Mouse (Mus musculus) forebrain, postnatal 0 days (tissue): Measurements from ENCODE around the gene Pgm3. TPM values are rescaled to one million over a fixed set of nuclear protein-coding genes. Genes with fewer than 3 reads are reported as not detected.
"Not testable (repeated sequence)": the region's sequence is repeated elsewhere in the genome, so short reads cannot be mapped to it uniquely, and the experiment has no call there.

Experiments
- ATAC-seq: fragments of 200-750 bp; cut with Nextera tagmentation; 2 replicates; pipeline ENCODE4 v1.8.0; 2017; ENCODE audit warnings: mild to moderate bottlenecking, moderate library complexity
- DNase-seq: peaks from one replicate; pipeline ENCODE4 v3.0.0-alpha.2; 2015
- H3K27ac ChIP-seq: fragments of 300-500 bp; sonication (generic); 2 replicates; pipeline ENCODE4 v1.5.1; 2014; ENCODE audit warnings: low read depth, mild to moderate bottlenecking, antibody characterized with exemption, low read length, moderate library complexity, mixed read lengths
- H3K27me3 ChIP-seq: fragments of 300-500 bp; sonication (generic); 2 replicates; pipeline ENCODE4 v1.6.1; 2014; ENCODE audit warnings: mild to moderate bottlenecking, low read length, mixed read lengths; ENCODE audit not compliant: insufficient read depth
- H3K36me3 ChIP-seq: fragments of 300-500 bp; sonication (generic); 2 replicates; pipeline ENCODE4 v1.6.1; 2014; ENCODE audit warnings: mild to moderate bottlenecking, moderate library complexity; ENCODE audit not compliant: insufficient read depth
- H3K4me1 ChIP-seq: fragments of 300-500 bp; sonication (generic); 2 replicates; pipeline ENCODE4 v1.6.1; 2014; ENCODE audit warnings: antibody characterized with exemption; ENCODE audit not compliant: insufficient read depth
- H3K4me2 ChIP-seq: fragments of 300-500 bp; sonication (generic); 2 replicates; pipeline ENCODE4 v1.6.1; 2014; ENCODE audit warnings: low read depth, mild to moderate bottlenecking, moderate library complexity
- H3K4me3 ChIP-seq: fragments of 300-500 bp; sonication (generic); 2 replicates; pipeline ENCODE4 v1.5.1; 2014; ENCODE audit warnings: low read depth, low read length, mixed read lengths
- H3K9ac ChIP-seq: fragments of 300-500 bp; sonication (generic); 2 replicates; pipeline ENCODE4 v1.6.1; 2014; ENCODE audit warnings: mild to moderate bottlenecking
- H3K9me3 ChIP-seq: fragments of 300-500 bp; sonication (generic); 2 replicates; pipeline ENCODE4 v1.6.1; 2016; ENCODE audit warnings: low read length
- CTCF ChIP-seq: sonication (generic); IDR thresholded peaks from 2 replicates; pipeline ENCODE4 v1.5.1; 2016; ENCODE audit warnings: antibody characterized with exemption, control low read depth, low read depth
- WGBS: fragments of 180-500 bp; shearing (Covaris S2); extraction: QIAGEN DNeasy Blood & Tissue Kit; methylation state at CpG from one replicate; pipeline ENCODE4 v1.1.7; 2014; 5-methylcytosine and 5-hydroxymethylcytosine counted together
- polyA plus RNA-seq: library from polyadenylated mRNA; unstranded; fragments of >200 nt; fragmentation: Nextera tagmentation; extraction: Ambion mirVana; gene quantifications from 2 replicates; pipeline ENCODE4 v1.2.1, GENCODE M21; 2015
- total RNA-seq: library from RNA; depleted of rRNA; stranded (reverse); fragments of >200 nt; gene quantifications from 2 replicates; pipeline ENCODE4 v1.2.3, GENCODE M21; 2014

Gene Pgm3
- total and polyA plus RNA-seq, 2 experiments from 2014 or later: 21.7 to 32.8 TPM

DNA sequence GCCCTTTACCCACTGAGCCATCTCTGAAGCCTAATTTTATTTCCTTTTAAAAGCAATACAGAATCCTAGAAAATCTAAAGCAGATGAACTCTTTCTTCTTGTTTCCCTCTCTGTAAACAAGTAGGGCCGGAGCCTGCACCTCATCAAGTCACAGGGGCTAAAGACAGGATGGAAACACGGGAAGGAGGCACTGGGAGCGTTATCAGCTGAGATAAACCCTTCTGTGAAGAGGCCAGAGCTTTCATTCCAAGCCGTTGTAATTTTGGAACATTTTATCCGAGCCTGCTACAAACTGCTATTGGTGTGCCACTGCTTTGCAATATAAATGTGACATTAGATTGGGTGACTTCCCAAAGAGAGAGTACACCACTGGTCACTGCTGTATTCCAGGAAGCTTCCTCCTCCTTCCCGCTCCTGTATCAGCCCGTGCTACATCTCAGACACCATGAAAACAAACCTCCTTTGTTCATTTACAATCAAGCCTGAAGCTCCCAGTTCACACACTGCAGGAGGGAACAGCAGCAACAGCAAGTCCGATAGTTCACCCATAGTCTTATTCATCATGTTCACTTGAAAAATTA is 28.2 kb upstream of the Pgm3 start:
- Histone ChIP-seq H3K36me3 (no peaks in the 10 kb centered on the region), H3K27ac (no peak overlapping the region), H3K4me3 (no peak overlapping the region), H3K9ac (no peak overlapping the region), H3K27me3 (no peaks in the 10 kb centered on the region), H3K9me3 (no peaks in the 10 kb centered on the region), H3K4me1 (no peaks in the 10 kb centered on the region), H3K4me2 (no peak overlapping the region)
- no peak for ATAC-seq
- no peak for DNase-seq
- whole genome bisulfite sequencing: 60% methylated on average over 8 of the region's 8 CpGs
- TF ChIP-seq CTCF: no peak

DNA sequence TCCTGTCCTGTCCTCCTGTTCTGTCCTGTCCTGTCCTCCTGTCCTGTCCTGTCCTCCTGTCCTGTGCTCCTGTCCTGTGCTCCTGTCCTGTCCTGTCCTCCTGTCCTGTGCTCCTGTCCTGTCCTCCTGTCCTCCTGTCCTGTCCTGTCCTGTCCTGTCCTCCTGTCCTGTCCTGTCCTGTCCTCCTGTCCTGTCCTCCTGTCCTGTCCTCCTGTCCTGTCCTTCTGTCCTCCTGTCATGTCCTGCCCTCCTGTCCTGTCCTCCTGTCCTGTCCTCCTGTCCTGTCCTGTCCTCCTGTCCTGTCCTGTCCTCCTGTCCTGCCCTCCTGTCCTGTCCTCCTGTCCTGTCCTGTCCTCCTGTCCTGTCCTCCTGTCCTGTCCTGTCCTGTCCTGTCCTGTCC is 25.3 kb upstream of the Pgm3 start:
- H3K4me2 ChIP-seq, H3K36me3 ChIP-seq, DNase-seq, H3K4me1 ChIP-seq, H3K9me3 ChIP-seq, H3K27me3 ChIP-seq, H3K4me3 ChIP-seq, ATAC-seq, H3K9ac ChIP-seq, H3K27ac ChIP-seq: not testable (repeated sequence)

DNA sequence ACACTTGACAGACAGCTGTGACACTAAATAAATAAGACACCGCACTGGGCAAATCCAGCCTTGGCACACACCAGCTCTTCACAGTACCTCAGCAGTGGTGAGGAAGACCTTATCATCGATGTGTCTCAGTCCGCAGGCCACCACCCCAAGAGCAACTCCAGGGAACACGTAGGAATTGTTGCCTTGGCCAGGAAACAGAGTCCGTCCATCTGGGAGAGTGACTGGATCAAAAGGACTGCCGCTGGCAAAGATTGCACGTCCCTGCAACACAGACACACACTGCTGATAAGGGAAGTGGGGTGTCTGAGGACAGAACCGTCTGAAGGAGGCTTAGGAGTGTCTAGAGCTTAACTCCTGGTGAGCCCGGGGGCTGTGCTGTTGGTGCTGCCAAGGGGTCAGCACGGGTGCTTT is 22.7 kb upstream of the Pgm3 start:
- H3K9ac ChIP-seq, ATAC-seq, H3K27me3 ChIP-seq, H3K4me3 ChIP-seq, H3K4me1 ChIP-seq, DNase-seq, H3K27ac ChIP-seq, H3K9me3 ChIP-seq, H3K36me3 ChIP-seq, H3K4me2 ChIP-seq: not testable (repeated sequence)
- whole genome bisulfite sequencing: 73% methylated on average over 9 of the region's 10 CpGs

DNA sequence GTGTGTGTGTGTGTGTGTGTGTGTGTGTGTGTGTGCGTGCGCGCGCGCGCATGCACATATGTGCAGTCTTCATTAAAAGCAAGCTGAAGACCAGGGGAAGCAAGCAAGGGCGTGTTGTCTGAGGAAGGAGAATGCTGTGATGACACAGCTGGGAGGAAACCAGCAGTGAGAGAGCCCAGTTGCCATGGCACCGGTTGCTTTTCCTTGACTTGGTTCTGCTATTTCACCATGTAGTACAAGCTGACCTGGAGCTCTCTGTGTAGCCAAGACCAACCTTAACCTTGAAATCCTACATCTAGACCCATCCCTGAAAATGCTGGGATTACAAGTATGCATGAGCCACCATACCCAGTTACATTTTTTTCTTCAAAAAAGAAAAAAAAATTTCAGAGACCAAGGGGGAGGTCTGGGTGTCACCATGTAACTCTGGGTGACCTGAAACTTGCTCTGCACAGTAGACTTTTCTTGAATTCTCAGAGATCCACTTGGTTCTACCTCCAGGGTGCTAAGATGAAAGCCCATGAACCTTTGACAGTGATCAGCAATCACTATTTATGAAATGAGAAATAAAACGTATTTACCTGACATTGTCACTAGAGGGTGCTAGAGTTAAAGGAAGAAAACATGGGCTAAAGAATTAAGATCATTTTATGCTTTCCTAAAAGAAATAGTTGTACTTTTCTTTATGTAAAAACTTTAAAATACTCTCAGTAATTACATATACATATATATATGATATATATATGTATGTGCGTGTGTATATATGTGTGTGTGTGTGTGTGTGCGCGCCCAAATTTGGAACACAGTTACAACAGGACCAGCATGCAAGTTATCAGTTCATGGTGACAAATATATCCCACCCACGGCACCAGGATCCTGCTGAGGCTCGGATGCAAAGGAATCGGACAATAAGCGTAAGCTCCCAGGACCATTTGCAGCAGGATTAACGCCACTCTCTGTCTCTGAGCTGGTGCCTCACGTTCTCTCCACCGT is 21.3 kb upstream of the Pgm3 start:
- Histone ChIP-seq H3K36me3 (no peaks in the 10 kb centered on the region), H3K27ac (0 out of 2 replicates have a peak overlapping the region, but pooled peaks have one; percentile 9), H3K4me2 (no peak overlapping the region), H3K27me3 (no peaks in the 10 kb centered on the region), H3K4me1 (no peaks in the 10 kb centered on the region), H3K9me3 (no peaks in the 10 kb centered on the region), H3K4me3 (no peak overlapping the region), H3K9ac (no peak overlapping the region)
- DNase-seq (peak; percentile 48), ATAC-seq (peak; percentile 81)
- TF ChIP-seq CTCF: peak; percentile 77
- WGBS: 75% methylated on average over 19 of the region's 19 CpGs

DNA sequence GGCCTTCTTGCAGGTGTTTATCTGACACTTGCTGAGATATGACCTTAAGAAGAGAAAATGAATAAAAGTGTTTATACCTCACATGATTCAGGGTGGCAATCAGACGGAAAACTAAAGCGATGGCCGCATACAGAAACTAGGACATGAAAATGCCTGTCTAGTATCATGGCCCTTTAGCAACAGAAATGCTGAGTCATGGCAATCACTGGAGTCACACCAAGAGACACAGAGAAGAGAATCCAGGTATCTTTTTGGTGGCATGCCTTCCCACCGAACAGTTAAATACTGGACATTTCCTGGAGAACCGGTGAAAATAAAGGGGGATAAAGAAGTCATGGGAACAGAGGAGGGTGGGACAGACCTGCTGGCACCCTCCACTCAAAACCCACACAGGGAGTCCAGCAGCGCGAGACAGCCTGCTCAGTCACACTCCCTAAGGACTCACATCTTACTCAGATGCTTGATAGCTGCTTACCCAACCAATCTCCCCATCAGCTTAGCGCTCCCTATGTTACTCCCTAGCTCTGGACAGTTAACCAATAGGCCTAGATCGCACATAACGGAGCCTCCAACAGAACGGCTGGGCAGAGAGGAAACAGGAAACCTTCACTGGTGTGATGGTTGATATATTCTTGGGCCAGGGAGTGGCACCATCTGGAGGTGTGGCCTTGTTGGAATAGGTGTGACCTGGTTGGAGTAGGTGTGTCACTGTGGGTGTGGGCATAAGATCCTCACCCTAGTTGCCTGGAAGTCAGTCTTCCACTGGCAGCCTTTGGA is 15.6 kb upstream of the Pgm3 start:
- TF ChIP-seq CTCF: no peak
- Histone ChIP-seq H3K4me2 (no peak overlapping the region), H3K4me1 (no peaks in the 10 kb centered on the region), H3K4me3 (no peak overlapping the region), H3K9ac (no peak overlapping the region), H3K9me3 (no peaks in the 10 kb centered on the region), H3K27ac (no peak overlapping the region), H3K27me3 (no peaks in the 10 kb centered on the region), H3K36me3 (no peaks in the 10 kb centered on the region)
- ATAC-seq: no peak
- WGBS: 93% methylated on average over 11 of the region's 11 CpGs
- DNase-seq: no peak

DNA sequence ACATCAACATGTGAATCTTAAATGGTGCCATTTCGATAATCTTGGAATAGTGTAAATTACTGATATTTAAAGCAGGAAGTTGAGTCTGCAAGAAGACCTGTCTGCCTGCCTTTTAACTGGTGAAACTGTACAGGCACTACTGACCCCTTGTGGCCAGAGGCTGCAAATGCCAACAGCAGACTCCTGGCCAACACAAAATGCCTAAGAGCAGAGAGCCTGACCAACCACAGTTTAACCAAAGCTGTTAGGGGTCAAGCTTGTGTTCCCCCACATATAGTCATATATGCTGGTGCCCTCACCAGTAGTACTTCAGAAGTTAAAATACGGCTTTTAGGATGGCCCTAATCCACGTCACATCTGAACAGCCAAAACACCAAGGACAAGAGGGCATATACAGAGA is 12.1 kb upstream of the Pgm3 start:
- DNase-seq (peak; percentile 74), ATAC-seq (peak; percentile 66; the same call in 1 of the 2 replicates)
- Histone ChIP-seq H3K4me3 (no peak overlapping the region), H3K4me2 (no peak overlapping the region), H3K4me1 (no peaks in the 10 kb centered on the region), H3K9ac (no peak overlapping the region), H3K27me3 (no peaks in the 10 kb centered on the region), H3K9me3 (no peaks in the 10 kb centered on the region), H3K27ac (no peak overlapping the region), H3K36me3 (no peaks in the 10 kb centered on the region; the same call in 1 of the 2 replicates)
- WGBS: 56% methylated on average over 3 of the region's 3 CpGs
- TF ChIP-seq CTCF: peak; percentile 91
